Mouse (Mus musculus): Measurements from ENCODE around the gene Fgfr2. TPM values are rescaled to one million over a fixed set of nuclear protein-coding genes. Genes with fewer than 3 reads are reported as not detected.
A peak's percentile ranks its signal among the peaks of the same experiment; 100 is the strongest.

Gene Fgfr2
- polyA plus RNA-seq, 1 experiment from 2014 or later, result 110 TPM

DNA sequence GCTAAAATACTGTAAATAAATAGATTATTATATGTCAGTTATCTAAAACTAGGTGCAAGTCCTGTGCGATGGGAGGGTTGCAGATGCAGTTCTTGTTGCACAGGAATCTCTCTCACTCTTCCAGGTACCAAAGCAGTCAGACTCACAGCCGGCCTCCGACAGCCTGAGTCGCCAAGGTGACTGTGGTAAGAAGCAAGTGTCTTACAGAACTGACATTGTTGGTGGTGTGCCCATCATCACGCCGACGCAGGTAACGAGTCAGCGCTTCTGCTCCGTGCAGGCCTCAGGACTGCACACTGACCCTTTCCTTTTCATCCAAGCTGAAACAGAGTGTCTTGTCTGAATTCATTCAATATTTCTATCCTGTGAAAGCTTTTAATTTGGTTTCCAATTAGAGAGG lies 2225.9 kb downstream of the Fgfr2 start:
- no peak for TF ChIP-seq EP300 (IDR thresholded peaks at IDR 0.05)
- no peak for TF ChIP-seq CTCF (IDR thresholded peaks at IDR 0.05)
- DNase-seq (ENCODE audit: low spot score), result no peak
- WGBS, result 92% methylated on average over 10 of the region's 10 CpGs

DNA sequence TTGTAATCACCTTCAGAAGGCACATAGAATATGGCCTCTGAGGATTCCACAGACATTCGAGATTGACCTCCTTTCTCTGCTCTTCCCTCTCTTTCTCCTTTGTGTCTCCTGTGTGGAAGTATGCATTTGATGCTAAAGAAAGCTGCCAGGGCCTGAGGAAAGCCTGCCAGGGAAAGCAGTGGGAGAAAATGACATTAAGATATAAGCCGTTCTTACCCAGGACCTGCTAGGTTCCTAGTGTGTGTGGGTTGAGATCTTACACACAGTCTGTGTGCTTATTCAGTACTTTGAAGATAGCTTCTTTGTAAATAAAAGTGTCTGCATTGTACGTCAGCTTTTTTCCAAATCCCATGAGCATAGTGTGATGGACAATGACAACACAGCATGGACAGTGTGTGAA lies 2227.1 kb downstream of the Fgfr2 start:
- no peak for ATAC-seq
- no peak for DNase-seq (ENCODE audit: low spot score)
- no peak overlapping the region for H3K9ac ChIP-seq (replicated peaks; ENCODE audit: low read depth)
- WGBS, result 74% methylated on average over 3 of the region's 3 CpGs
- no peak overlapping the region for H3K4me2 ChIP-seq (replicated peaks; ENCODE audit: low read depth, low read length)
- H3K36me3 ChIP-seq (ENCODE audit: insufficient read depth, low read length), result peaks cover 17% of the 10 kb centered on the region; the same call in 1 of the 2 replicates
- H3K27ac ChIP-seq (ENCODE audit: low read length), result no peak overlapping the region
- no peaks in the 10 kb centered on the region for H3K4me1 ChIP-seq (ENCODE audit: insufficient read depth, low read depth, low read length)
- no peak overlapping the region for H3K4me3 ChIP-seq (ENCODE audit: low read depth, low read length)
- H3K27me3 ChIP-seq (replicated peaks; ENCODE audit: insufficient read depth, low read length), result no peaks in the 10 kb centered on the region
- TF ChIP-seq CTCF (IDR thresholded peaks at IDR 0.05) (no peak), EP300 (IDR thresholded peaks at IDR 0.05) (no peak)
- H3K9me3 ChIP-seq (ENCODE audit: low read length), result no peaks in the 10 kb centered on the region

More for the DNA sequence above, 2225.9 kb downstream of the Fgfr2 start:
- Histone ChIP-seq H3K4me3 (ENCODE audit: low read depth, low read length) (no peak overlapping the region), H3K27ac (ENCODE audit: low read length) (no peak overlapping the region), H3K4me2 (replicated peaks; ENCODE audit: low read depth, low read length) (no peak overlapping the region), H3K27me3 (replicated peaks; ENCODE audit: insufficient read depth, low read length) (no peaks in the 10 kb centered on the region), H3K9ac (replicated peaks; ENCODE audit: low read depth) (no peak overlapping the region), H3K4me1 (ENCODE audit: insufficient read depth, low read depth, low read length) (no peaks in the 10 kb centered on the region), H3K36me3 (ENCODE audit: insufficient read depth, low read length) (peaks cover 17% of the 10 kb centered on the region; the same call in 1 of the 2 replicates), H3K9me3 (ENCODE audit: low read length) (no peaks in the 10 kb centered on the region)
- ATAC-seq, result no peak

DNA sequence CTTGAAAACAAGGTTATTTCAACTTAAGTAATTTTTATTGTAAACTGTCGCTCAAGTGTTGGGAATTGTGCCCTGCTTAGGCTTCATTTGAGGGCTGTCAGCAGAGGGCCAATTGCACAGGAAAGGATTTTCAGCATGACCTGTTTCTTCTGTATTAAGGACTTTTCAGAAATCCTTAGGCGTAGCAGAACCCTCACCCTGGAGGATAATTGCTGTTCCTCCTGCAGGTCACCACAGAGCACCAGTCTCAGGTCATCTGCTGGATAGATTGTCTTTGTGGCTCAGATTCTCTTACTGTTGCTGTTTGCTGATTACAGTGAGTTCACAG lies 2227.6 kb downstream of the Fgfr2 start:
- ATAC-seq, result no peak
- Histone ChIP-seq H3K27me3 (replicated peaks; ENCODE audit: insufficient read depth, low read length) (no peaks in the 10 kb centered on the region), H3K27ac (ENCODE audit: low read length) (no peak overlapping the region), H3K9me3 (ENCODE audit: low read length) (no peaks in the 10 kb centered on the region), H3K4me2 (replicated peaks; ENCODE audit: low read depth, low read length) (no peak overlapping the region), H3K4me1 (ENCODE audit: insufficient read depth, low read depth, low read length) (no peaks in the 10 kb centered on the region), H3K4me3 (ENCODE audit: low read depth, low read length) (no peak overlapping the region), H3K36me3 (ENCODE audit: insufficient read depth, low read length) (peaks cover 13% of the 10 kb centered on the region; the same call in 1 of the 2 replicates), H3K9ac (replicated peaks; ENCODE audit: low read depth) (no peak overlapping the region)
- TF ChIP-seq EP300 (IDR thresholded peaks at IDR 0.05) (no peak), CTCF (IDR thresholded peaks at IDR 0.05) (no peak)
- 86% methylated on average over 2 of the region's 2 CpGs for WGBS
- DNase-seq (ENCODE audit: low spot score), result no peak

DNA sequence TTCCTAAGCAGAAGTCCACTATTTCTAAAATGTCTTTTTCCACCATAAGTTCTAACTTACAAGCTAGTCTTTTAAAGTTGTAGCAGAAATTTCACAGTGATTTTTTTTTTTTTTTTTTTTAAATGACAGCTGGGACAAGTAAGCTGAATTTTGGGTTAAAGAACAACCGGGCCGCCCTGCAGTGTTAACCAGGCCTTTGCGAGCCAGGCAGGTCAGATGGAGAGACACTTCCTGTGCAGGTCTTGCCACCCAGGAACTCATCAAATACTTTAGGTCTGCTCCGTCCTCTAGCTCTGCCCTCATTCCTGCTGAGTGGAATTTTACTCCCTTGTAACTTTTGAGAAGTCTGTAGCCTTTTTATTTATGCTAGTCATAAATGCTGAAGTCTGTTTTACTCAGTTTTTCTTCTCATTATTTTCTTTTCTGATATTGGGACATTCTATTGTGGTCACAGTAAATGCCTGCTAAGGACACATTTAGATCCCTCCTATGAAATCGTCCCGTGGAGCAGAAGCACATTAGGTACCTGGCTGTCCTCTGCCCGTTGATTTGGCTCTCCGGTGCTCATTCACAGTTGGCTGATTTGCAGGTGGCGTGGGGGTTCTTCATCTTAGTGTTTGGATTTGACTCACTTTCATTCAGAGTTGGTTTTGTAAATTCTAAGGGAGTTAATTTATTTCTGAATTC lies 2228.1 kb downstream of the Fgfr2 start:
- DNase-seq (ENCODE audit: low spot score) (no peak), ATAC-seq (no peak)
- no peak for TF ChIP-seq CTCF (IDR thresholded peaks at IDR 0.05)
- TF ChIP-seq EP300 (IDR thresholded peaks at IDR 0.05), result no peak
- WGBS, result 83% methylated on average over 9 of the region's 9 CpGs
- Histone ChIP-seq H3K27ac (ENCODE audit: low read length) (no peak overlapping the region), H3K27me3 (replicated peaks; ENCODE audit: insufficient read depth, low read length) (no peaks in the 10 kb centered on the region), H3K9ac (replicated peaks; ENCODE audit: low read depth) (no peak overlapping the region), H3K4me3 (ENCODE audit: low read depth, low read length) (no peak overlapping the region), H3K36me3 (ENCODE audit: insufficient read depth, low read length) (peaks cover 10% of the 10 kb centered on the region; the same call in 1 of the 2 replicates), H3K9me3 (ENCODE audit: low read length) (no peaks in the 10 kb centered on the region), H3K4me1 (ENCODE audit: insufficient read depth, low read depth, low read length) (no peaks in the 10 kb centered on the region), H3K4me2 (replicated peaks; ENCODE audit: low read depth, low read length) (no peak overlapping the region)

DNA sequence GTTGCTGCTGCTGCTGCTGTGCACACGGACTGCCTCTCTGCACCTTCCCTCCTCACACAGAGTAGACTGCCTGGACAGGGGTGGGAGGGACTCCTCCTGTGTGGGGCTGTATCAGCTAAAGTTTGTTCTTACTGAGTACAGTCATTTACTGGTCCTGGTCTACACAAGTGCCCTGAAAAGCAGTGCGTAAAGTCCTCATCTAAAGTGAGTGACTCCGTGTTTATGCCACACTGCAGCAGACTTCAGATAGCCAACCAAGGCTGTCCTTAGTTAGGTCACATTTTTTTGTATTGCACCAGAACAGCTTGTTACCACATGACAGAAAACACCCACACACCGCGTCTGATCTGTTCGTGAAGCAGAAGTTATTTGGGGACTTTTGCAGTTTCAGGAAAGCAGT lies 2230.2 kb downstream of the Fgfr2 start:
- no peak overlapping the region for H3K27ac ChIP-seq (ENCODE audit: low read length)
- no peak overlapping the region for H3K4me2 ChIP-seq (replicated peaks; ENCODE audit: low read depth, low read length)
- no peaks in the 10 kb centered on the region for H3K4me1 ChIP-seq (ENCODE audit: insufficient read depth, low read depth, low read length)
- H3K4me3 ChIP-seq (ENCODE audit: low read depth, low read length), result no peak overlapping the region
- peaks cover 10% of the 10 kb centered on the region; the same call in 1 of the 2 replicates for H3K36me3 ChIP-seq (ENCODE audit: insufficient read depth, low read length)
- TF ChIP-seq CTCF (IDR thresholded peaks at IDR 0.05) (no peak), EP300 (IDR thresholded peaks at IDR 0.05) (0 out of 2 replicates have a peak, but pooled peaks have one; percentile 24)
- no peak overlapping the region for H3K9ac ChIP-seq (replicated peaks; ENCODE audit: low read depth)
- DNase-seq (ENCODE audit: low spot score) (peak; percentile 72), ATAC-seq (peak; percentile 75)
- H3K27me3 ChIP-seq (replicated peaks; ENCODE audit: insufficient read depth, low read length), result no peaks in the 10 kb centered on the region
- H3K9me3 ChIP-seq (ENCODE audit: low read length), result no peaks in the 10 kb centered on the region
- WGBS, result 56% methylated on average over 6 of the region's 6 CpGs

DNA sequence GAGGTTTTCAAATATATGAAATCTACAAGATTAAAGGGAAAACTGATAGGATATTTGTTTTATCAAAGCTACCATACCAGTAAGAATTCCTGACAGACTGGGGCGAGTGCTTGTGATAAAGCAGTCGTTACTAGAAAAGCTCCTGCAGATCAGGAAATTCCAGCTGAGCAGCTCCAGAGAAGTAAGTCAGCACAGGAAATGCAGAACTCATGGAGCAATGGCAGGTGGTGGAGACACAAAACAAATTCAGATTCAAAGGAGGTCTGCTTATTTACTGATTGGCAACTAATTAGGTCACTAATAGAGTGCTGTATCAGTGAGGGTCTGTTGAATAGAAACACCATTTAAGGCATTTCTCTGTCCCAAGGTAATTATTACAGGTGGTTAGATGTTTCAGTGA lies 2232.3 kb downstream of the Fgfr2 start:
- Histone ChIP-seq H3K36me3 (ENCODE audit: insufficient read depth, low read length) (peaks cover 5% of the 10 kb centered on the region; the same call in 1 of the 2 replicates), H3K4me2 (replicated peaks; ENCODE audit: low read depth, low read length) (no peak overlapping the region), H3K27me3 (replicated peaks; ENCODE audit: insufficient read depth, low read length) (no peaks in the 10 kb centered on the region), H3K27ac (ENCODE audit: low read length) (no peak overlapping the region), H3K4me3 (ENCODE audit: low read depth, low read length) (no peak overlapping the region), H3K4me1 (ENCODE audit: insufficient read depth, low read depth, low read length) (no peaks in the 10 kb centered on the region), H3K9me3 (ENCODE audit: low read length) (no peaks in the 10 kb centered on the region), H3K9ac (replicated peaks; ENCODE audit: low read depth) (no peak overlapping the region)
- 23% methylated on average over 2 of the region's 2 CpGs for WGBS
- TF ChIP-seq CTCF (IDR thresholded peaks at IDR 0.05), result no peak
- no peak for TF ChIP-seq EP300 (IDR thresholded peaks at IDR 0.05)
- no peak for ATAC-seq
- DNase-seq (ENCODE audit: low spot score), result no peak
